Mouse (Mus musculus): Measurements from ENCODE around the gene Tspan18.

DNA sequence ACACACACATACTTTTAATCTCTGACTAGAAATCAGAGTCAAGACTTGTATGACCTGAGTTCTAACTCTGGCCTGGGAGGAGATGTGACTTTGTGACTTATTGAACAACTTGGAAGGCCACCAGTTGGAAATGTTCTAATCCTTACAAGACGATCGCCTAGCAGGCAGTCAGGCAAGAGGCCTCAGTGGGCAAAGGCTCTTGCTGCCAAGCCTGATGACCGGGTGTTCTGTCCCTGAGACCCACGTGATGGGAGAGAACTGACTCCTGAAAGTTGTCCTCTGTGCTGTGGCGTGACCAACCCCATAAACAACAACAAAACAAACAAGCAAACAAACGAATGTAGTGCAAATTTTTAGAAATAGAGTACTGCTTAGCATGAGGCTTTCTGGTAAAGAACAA lies 52.8 kb downstream of the Tspan18 start:
- no peak for TF ChIP-seq POLR2A (IDR thresholded peaks at IDR 0.05; ENCODE audit: low read depth, low read length)
- TF ChIP-seq CHD2 (IDR thresholded peaks at IDR 0.05; ENCODE audit: low read length) = no peak
- no peak for TF ChIP-seq CTCF (conservative IDR thresholded peaks at IDR 0.05 in 1 of 2, IDR thresholded peaks at IDR 0.05 in 1 of 2; ENCODE audit: low read depth in 2 of 2, low read length in 2 of 2)
- no peak for TF ChIP-seq MAZ (IDR thresholded peaks at IDR 0.05; ENCODE audit: low read depth, low read length)
- TF ChIP-seq NRF1 (IDR thresholded peaks at IDR 0.05; ENCODE audit: low read depth, low read length) = no peak
- no peak for TF ChIP-seq EP300 (IDR thresholded peaks at IDR 0.05; ENCODE audit: low read length)
- no peak for TF ChIP-seq JUND (conservative IDR thresholded peaks at IDR 0.05; ENCODE audit: low read depth, low read length)
- TF ChIP-seq RAD21 (IDR thresholded peaks at IDR 0.05; ENCODE audit: low read depth, low read length) = no peak

All from CH12.LX (cell line).